Comparison of ENCODE assay signal across 8 mouse cellular contexts in genomic region chr6:149188925-149189257, GRCm38 (mm10). TPM values are rescaled to one million over a fixed set of nuclear protein-coding genes. Genes with fewer than 3 reads are reported as not detected.
DNase-seq lines count a peak whose midpoint lies in the region; ATAC-seq and TF ChIP-seq lines count a peak whose summit lies in the region.

No protein-coding gene starts in this region.

- peaks cover 8% of the 10 kb centered on the region; the same call in 1 of the 2 replicates for H3K9me3 ChIP-seq in megakaryocyte, embryonic 14.5 days
- no peaks in the 10 kb centered on the region for H3K9me3 ChIP-seq in forebrain, embryonic 12.5 days
- no peaks in the 10 kb centered on the region for H3K9me3 ChIP-seq in limb, embryonic 12.5 days

- H3K9ac ChIP-seq in forebrain, embryonic 12.5 days, result peak overlapping the region; percentile 45; the same call in 1 of the 2 replicates
- H3K9ac ChIP-seq in limb, embryonic 12.5 days (replicated peaks), result peak overlapping the region; percentile 5; the same call in 1 of the 2 replicates

- H3K27ac ChIP-seq in forebrain, embryonic 12.5 days, result no peak overlapping the region; the same call in 1 of the 2 replicates
- peak overlapping the region; percentile 94; the same call in 1 of the 2 replicates for H3K27ac ChIP-seq in limb, embryonic 12.5 days
- peak overlapping the region; percentile 75 for H3K27ac ChIP-seq in small intestine, adult 2 months (ENCODE audit: insufficient read depth, low read depth, low read length)

- TF ChIP-seq POLR2A in small intestine, adult 2 months (IDR thresholded peaks at IDR 0.05; ENCODE audit: low read depth, low read length), result no peak

- H3K36me3 ChIP-seq in megakaryocyte, embryonic 14.5 days (replicated peaks; ENCODE audit: low read length), result peaks cover 30% of the 10 kb centered on the region
- no peaks in the 10 kb centered on the region; the same call in 1 of the 2 replicates for H3K36me3 ChIP-seq in forebrain, embryonic 12.5 days (replicated peaks)
- H3K36me3 ChIP-seq in limb, embryonic 12.5 days, result peaks cover 8% of the 10 kb centered on the region
- peaks cover 7% of the 10 kb centered on the region for H3K36me3 ChIP-seq in small intestine, adult 2 months (ENCODE audit: control insufficient read depth, insufficient read depth, low read length)

- no peak for DNase-seq in cerebellum, postnatal 4 days (ENCODE audit: low spot score in 2 of 2)
- no peak for DNase-seq in thymus, postnatal 25 days
- DNase-seq in thymus, postnatal 14 days, result no peak

- TF ChIP-seq CTCF in small intestine, adult 2 months (IDR thresholded peaks at IDR 0.05; ENCODE audit: extremely low read depth, insufficient read length, insufficient replicate concordance, low read depth, low read length), result no peak

- H3K4me2 ChIP-seq in forebrain, embryonic 12.5 days, result peak overlapping the region; percentile 61
- H3K4me2 ChIP-seq in limb, embryonic 12.5 days, result peak overlapping the region; percentile 64

- H3K4me1 ChIP-seq in megakaryocyte, embryonic 14.5 days, result peaks cover 55% of the 10 kb centered on the region
- peaks cover 24% of the 10 kb centered on the region for H3K4me1 ChIP-seq in forebrain, embryonic 12.5 days
- H3K4me1 ChIP-seq in limb, embryonic 12.5 days (replicated peaks), result peaks cover 14% of the 10 kb centered on the region
- H3K4me1 ChIP-seq in small intestine, adult 2 months (ENCODE audit: control insufficient read depth, insufficient read depth, insufficient read length, low read length), result peaks cover 10% of the 10 kb centered on the region; the same call in 1 of the 2 replicates

- WGBS in forebrain, embryonic 12.5 days, result 40% methylated on average over 8 of the region's 8 CpGs
- 37% methylated on average over 8 of the region's 8 CpGs for WGBS in limb, embryonic 12.5 days
- WGBS in small intestine, adult 2 months, result 36% methylated on average over 8 of the region's 8 CpGs

- no peaks in the 10 kb centered on the region for H3K27me3 ChIP-seq in megakaryocyte, embryonic 14.5 days (replicated peaks)
- no peaks in the 10 kb centered on the region for H3K27me3 ChIP-seq in forebrain, embryonic 12.5 days
- H3K27me3 ChIP-seq in limb, embryonic 12.5 days, result no peaks in the 10 kb centered on the region
- no peaks in the 10 kb centered on the region for H3K27me3 ChIP-seq in small intestine, adult 2 months (ENCODE audit: control insufficient read depth, insufficient read depth, low read length)

- peak overlapping the region; percentile 95 for H3K4me3 ChIP-seq in megakaryocyte, embryonic 14.5 days (replicated peaks)
- peak overlapping the region; percentile 63 for H3K4me3 ChIP-seq in forebrain, embryonic 12.5 days (replicated peaks)
- H3K4me3 ChIP-seq in limb, embryonic 12.5 days (replicated peaks), result peak overlapping the region; percentile 70
- H3K4me3 ChIP-seq in small intestine, adult 2 months (ENCODE audit: low read depth, low read length), result peak overlapping the region; percentile 86

- ATAC-seq in megakaryocyte, adult 5-6 weeks (ENCODE audit: poor library complexity, severe bottlenecking), result no peak
- ATAC-seq in forebrain, embryonic 12.5 days (ENCODE audit: low FRiP score), result peak; percentile 76
- peak; percentile 71; the same call in 1 of the 2 replicates for ATAC-seq in limb, embryonic 12.5 days (ENCODE audit: insufficient number of reproducible peaks, insufficient read depth, low FRiP score, low TSS enrichment, low read depth)

RNA-seq across cellular contexts. Expression of gene Amn1, which starts 0.4 kb away (rescaled TPM):
- 1.6 TPM in 1 of 2 replicates, not detected in the other for polyA plus RNA-seq in megakaryocyte, embryonic 14.5 days (2012; ENCODE audit: insufficient read depth, low replicate concordance)
- total RNA-seq in megakaryocyte, adult 5-6 weeks (2015), result 19.6 and 20.2 TPM in 2 replicates
- total RNA-seq in megakaryocyte, adult 5-6 weeks (2017), result 14.7 and 16.4 TPM in 2 replicates
- polyA plus RNA-seq in forebrain, embryonic 12.5 days (2016; fragmentation: Nextera tagmentation; extraction: Ambion mirVana), result 74.9 and 76.1 TPM in 2 replicates
- polyA plus RNA-seq in limb, embryonic 12.5 days (2016; fragmentation: Nextera tagmentation; extraction: Ambion mirVana), result 41.3 and 43.3 TPM in 2 replicates
- 2.8 and 4.0 TPM in 2 replicates for polyA plus RNA-seq in small intestine, adult 2 months (2012; rRNA removed)

RNA-seq across cellular contexts. Expression of gene Etfbkmt, which starts 49.2 kb away (rescaled TPM):
- polyA plus RNA-seq in megakaryocyte, embryonic 14.5 days (2012; ENCODE audit: insufficient read depth, low replicate concordance), result 0.64 TPM in 1 of 2 replicates, not detected in the other
- total RNA-seq in megakaryocyte, adult 5-6 weeks (2015), result 6.8 and 9.3 TPM in 2 replicates
- total RNA-seq in megakaryocyte, adult 5-6 weeks (2017), result 5.9 and 7.8 TPM in 2 replicates
- 8.4 and 9.7 TPM in 2 replicates for polyA plus RNA-seq in forebrain, embryonic 12.5 days (2016; fragmentation: Nextera tagmentation; extraction: Ambion mirVana)
- polyA plus RNA-seq in limb, embryonic 12.5 days (2016; fragmentation: Nextera tagmentation; extraction: Ambion mirVana), result 14.3 and 17.3 TPM in 2 replicates
- polyA plus RNA-seq in small intestine, adult 2 months (2012; rRNA removed), result 0.80 and 3.4 TPM in 2 replicates

RNA-seq across cellular contexts. Expression of gene Gm10203, which starts 58.9 kb away (rescaled TPM):
- not detected in 2 replicates for polyA plus RNA-seq in megakaryocyte, embryonic 14.5 days (2012; ENCODE audit: insufficient read depth, low replicate concordance)
- not detected in 2 replicates for total RNA-seq in megakaryocyte, adult 5-6 weeks (2015)
- total RNA-seq in megakaryocyte, adult 5-6 weeks (2017), result not detected in 2 replicates
- not detected in 2 replicates for polyA plus RNA-seq in forebrain, embryonic 12.5 days (2016; fragmentation: Nextera tagmentation; extraction: Ambion mirVana)
- polyA plus RNA-seq in limb, embryonic 12.5 days (2016; fragmentation: Nextera tagmentation; extraction: Ambion mirVana), result not detected in 2 replicates
- not detected in 2 replicates for polyA plus RNA-seq in small intestine, adult 2 months (2012; rRNA removed)
